Mouse (Mus musculus) ovary, postnatal 10 days (tissue): ENCODE results near the gene Gdf9.
A peak's percentile ranks its signal among the peaks of the same experiment; 100 is the strongest.

Source experiments
- DNase-seq: peaks from one replicate; pipeline ENCODE4 v3.0.0; 2022; ENCODE audit warnings: low spot score

Gdf9 gene

DNA sequence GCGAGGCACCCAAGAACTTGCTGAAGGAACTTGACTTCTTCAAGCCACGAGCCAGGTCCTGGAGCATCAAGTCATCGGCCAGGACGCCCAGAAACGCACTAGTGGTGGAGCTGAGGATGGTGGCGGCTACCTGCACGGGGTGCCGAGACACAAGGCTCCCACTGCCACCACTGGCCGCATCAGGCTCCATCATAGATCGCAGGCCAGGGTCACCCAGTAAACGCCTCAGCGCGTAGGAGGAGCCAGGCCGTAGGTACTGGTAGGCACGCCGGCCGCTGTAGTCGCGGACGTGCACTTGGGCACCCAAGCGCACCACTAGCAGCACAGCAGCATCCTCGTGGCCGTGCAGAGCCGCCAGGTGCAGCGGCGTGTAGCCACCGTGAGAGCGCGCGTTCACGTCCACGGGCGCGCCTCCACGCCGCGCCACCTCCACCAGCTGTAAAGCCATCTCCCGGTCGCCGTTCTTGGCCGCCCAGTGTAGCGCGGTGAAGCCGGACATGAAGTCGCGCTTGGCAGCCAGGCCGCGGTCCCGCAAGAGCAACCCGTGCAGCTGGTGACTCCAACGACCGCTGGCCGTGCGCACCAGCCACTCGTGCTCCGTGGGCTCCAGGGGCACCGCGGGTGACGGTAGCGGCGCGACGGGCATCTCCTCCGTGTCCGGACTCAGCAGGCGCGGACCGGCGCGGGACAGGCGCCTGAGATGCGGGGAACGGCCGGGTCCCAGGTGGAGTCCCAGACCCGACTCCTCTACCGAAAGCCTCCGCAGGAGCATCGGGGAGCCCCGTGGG, 47.8 kb downstream of the Gdf9 start:
- no peak for DNase-seq

GRCm38 (mm10) chr11:53479171-53479782, 48.5 kb downstream of the Gdf9 start:
- DNase-seq: peak; percentile 4

- DNase-seq: no peak
Observed at GRCm38 (mm10) chr11:53479783-53480301, 49.0 kb downstream of the Gdf9 start, which contains the start of the genes Gm9945 and Sowaha. Gene Gm9945, plus strand, starts transcription at chr11:53480166. Gene Sowaha, minus strand, starts transcription at chr11:53480274.

- DNase-seq: no peak
Observed at GRCm38 (mm10) chr11:53481088-53481730, 50.4 kb downstream of the Gdf9 start.

DNA sequence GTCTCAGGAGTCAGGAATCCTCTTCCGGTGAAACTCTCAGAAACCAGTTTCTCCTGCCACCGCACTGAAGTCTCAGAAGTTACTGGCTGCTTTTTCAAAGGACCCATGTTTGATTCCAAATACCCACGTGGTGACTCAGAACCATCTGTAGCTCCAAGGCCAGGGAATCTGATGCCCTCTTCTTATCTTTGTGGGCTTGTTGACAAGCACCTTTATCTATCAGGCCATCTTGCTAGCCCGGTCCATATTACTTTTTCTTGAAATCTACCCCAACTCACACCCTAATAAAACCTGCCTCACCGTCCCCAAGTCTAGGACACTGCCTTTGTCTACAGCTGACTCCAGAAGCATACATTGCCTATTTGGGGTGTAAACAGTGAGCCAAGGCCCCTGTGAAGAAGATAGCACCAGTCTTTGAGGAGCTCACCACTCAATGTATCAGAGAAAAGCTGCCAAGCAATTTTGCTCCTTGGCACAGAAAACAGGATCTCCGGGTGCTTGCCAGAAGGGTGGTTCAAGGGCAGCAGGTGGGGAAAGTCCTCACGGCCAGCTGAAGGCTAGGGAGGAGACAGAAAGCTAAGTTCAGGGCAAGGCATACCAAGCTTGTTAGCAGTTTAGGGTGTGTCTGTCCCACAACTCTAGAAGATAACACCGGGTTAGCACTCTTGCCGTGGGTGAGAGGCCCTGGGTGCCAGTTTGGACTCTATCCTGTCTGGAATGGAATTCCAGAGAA, 52.5 kb downstream of the Gdf9 start:
- DNase-seq: no peak

DNA sequence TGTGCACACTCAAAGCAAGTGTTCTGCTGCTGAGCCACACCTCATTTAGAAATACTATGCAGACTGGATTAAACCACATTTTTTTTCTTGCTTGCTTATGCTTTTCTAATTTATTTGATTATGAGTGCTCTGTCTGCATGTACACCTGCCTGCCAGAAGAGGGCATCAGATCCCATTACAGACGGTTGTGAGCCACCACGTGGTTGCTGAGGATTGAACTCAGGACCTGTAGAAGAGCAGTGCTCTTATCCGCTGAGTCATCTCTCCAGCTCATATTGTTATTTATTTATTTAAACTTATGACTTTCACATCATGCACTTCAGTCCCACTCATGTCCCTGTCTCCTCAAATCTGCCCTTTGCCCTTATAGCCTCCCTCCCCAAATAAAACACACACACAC, 54.9 kb downstream of the Gdf9 start:
- DNase-seq: no peak

DNA sequence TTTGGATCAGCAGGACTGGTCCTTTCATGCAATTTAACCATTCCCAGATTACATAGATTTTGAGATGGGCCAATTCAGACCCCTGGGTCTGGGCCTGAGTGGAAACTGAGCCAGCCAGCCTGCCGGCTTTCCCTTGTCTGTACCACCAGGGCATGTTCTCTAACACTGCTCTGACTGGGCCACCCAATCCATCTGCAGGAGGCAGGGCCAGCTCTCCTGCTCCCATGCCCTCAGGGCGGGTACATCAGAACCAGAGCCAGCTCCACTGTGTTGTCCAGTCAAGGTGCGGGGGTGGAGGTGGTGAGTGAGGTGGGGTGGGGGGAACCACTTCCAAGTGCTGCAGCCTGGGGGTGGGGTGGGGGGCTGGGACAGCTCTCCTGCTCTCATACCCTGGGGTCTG, 55.5 kb downstream of the Gdf9 start:
- no peak for DNase-seq

DNA sequence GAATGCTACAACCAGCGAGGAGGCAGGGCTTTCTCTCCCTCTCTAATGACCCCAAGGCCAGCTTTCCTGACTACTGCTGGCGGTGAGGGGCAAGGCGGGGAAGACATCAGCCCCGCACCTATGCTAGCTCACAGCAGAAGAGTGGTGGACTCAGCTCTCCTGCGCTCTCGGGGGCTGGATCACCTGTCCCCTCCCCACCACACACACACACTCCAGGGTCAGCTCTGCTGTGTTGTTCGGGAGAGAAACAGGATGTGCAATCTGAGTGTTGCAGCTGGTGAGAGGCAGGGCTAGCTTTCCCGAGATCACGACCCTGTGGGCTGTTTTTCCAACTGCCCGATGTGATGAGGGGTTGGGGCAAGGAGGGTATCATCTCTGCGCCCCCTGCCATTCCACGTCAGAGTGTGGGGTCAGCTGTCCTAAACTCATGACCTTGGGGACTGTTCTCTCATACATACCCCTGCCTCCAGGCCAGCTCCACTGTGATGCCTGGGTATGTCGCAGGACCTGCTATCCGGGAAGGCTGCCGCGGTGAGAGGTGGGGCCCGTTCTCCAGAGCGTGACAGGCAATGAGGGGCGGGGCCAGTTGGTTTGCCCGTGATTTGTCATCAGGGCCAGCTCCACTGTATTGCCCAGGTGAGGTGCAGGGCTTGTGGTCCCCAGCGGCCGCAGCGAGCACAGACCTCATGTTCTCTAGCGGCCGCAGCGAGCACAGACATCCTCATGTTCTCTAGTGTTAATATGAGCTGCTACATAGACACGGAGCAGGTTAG, 56.2 kb downstream of the Gdf9 start:
- DNase-seq: no peak
